Mouse (Mus musculus): Measurements from ENCODE around the gene Eps8.

DNA sequence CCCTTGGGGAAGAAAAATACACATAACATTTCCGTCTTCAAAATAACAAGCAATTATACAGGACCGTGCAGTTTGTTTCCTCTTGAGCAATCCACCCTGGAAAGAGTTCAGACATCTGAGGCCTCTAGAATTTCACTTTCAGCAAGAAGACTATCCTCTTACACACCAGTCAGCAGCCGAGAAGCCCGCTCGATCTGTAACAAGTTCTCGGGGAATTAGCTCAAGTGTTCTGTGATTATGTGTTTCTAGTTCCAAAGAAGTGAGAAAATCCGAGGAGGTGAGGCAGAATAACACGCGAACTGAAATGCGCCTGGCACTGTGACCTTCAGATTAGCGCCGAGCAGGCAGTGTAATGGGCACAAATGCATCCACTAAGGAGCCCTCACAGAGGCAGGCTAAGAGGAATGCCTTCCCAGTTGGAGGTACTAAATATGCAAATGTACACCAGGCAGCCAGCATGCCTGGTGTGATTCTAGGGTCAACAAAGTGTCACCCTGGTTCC is 94.3 kb downstream of the Eps8 start:
- TF ChIP-seq CTCF (IDR thresholded peaks at IDR 0.05; ENCODE audit: borderline replicate concordance, insufficient read depth, low read depth, low read length) = no peak
- TF ChIP-seq POLR2A (IDR thresholded peaks at IDR 0.05; ENCODE audit: borderline replicate concordance, insufficient read depth, low read length) = no peak
